Mouse (Mus musculus) midbrain, embryonic 13.5 days (tissue): Measurements from ENCODE around the gene Fam129b. TPM values are rescaled to one million over a fixed set of nuclear protein-coding genes. Genes with fewer than 3 reads are reported as not detected.
"Not testable (repeated sequence)": the region's sequence is repeated elsewhere in the genome, so short reads cannot be mapped to it uniquely, and the experiment has no call there.

Source experiments
- ATAC-seq: fragments of 200-750 bp; cut with Nextera tagmentation; 2 replicates; pipeline ENCODE4 v1.8.0; 2017; ENCODE audit warnings: mild to moderate bottlenecking, moderate TSS enrichment, moderate library complexity
- H3K27ac ChIP-seq: fragments of 300-500 bp; sonication (generic); 2 replicates; pipeline ENCODE4 v1.5.1; 2015; ENCODE audit warnings: inconsistent platforms, mild to moderate bottlenecking, moderate library complexity
- H3K27me3 ChIP-seq: fragments of 300-500 bp; sonication (generic); 2 replicates; pipeline ENCODE4 v1.6.1; 2015; ENCODE audit warnings: mild to moderate bottlenecking, inconsistent platforms
- H3K36me3 ChIP-seq: fragments of 300-500 bp; sonication (generic); 2 replicates; pipeline ENCODE4 v1.6.1; 2015; ENCODE audit warnings: mild to moderate bottlenecking, inconsistent platforms
- H3K4me1 ChIP-seq: fragments of 300-500 bp; sonication (generic); replicated peaks from 2 replicates; pipeline ENCODE4 v1.6.1; 2015; ENCODE audit warnings: inconsistent platforms
- H3K4me2 ChIP-seq: fragments of 300-500 bp; sonication (generic); replicated peaks from 2 replicates; pipeline ENCODE4 v1.6.1; 2015; ENCODE audit warnings: moderate library complexity, mild to moderate bottlenecking, inconsistent platforms
- H3K4me3 ChIP-seq: fragments of 300-500 bp; sonication (generic); replicated peaks from 2 replicates; pipeline ENCODE4 v1.5.1; 2015; ENCODE audit warnings: mild to moderate bottlenecking, inconsistent platforms
- H3K9ac ChIP-seq: fragments of 300-500 bp; sonication (generic); replicated peaks from 2 replicates; pipeline ENCODE4 v1.6.1; 2015; ENCODE audit warnings: mild to moderate bottlenecking, inconsistent platforms
- H3K9me3 ChIP-seq: fragments of 300-500 bp; sonication (generic); 2 replicates; pipeline ENCODE4 v1.6.1; 2016; ENCODE audit warnings: mild to moderate bottlenecking, inconsistent platforms
- WGBS: fragments of 180-500 bp; shearing (Covaris S2); methylation state at CpG from one replicate; pipeline ENCODE4 v1.1.7; 2015; 5-methylcytosine and 5-hydroxymethylcytosine counted together
- polyA plus RNA-seq: library from polyadenylated mRNA; unstranded; fragments of >200 nt; fragmentation: Nextera tagmentation; extraction: Ambion mirVana; gene quantifications from 2 replicates; pipeline ENCODE4 v1.2.1, GENCODE M21; 2015

The Fam129b gene
- polyA plus RNA-seq, 1 experiment from 2014 or later = 27.5 TPM

DNA sequence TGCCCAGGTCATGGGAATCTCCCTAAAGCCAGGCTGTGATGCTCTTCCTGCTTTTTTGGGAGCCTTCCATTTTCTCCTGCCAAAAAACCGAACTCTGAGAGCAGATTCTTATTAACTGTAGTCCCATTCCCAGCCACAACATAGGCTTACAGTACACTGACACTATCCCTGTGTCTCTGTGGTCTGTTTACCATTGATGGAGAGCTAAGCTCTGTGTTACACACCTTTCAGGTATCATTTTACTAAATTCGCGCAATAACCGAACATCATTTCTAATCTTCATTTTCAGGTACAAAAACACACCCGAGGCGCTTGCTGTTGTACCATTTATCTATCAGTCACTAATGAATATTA is 28.5 kb upstream of the Fam129b start:
- Histone ChIP-seq H3K4me3 (peak overlapping the region; percentile 90), H3K9me3 (no peaks in the 10 kb centered on the region), H3K4me1 (peaks cover 25% of the 10 kb centered on the region), H3K36me3 (0 out of 2 replicates have a peak, but pooled peaks cover 4% of the 10 kb centered on the region), H3K27me3 (peaks cover 17% of the 10 kb centered on the region; the same call in 1 of the 2 replicates), H3K27ac (no peak overlapping the region), H3K9ac (peak overlapping the region; percentile 33; the same call in 1 of the 2 replicates), H3K4me2 (peak overlapping the region; percentile 46)
- no peak for ATAC-seq
- 53% methylated on average over 6 of the region's 6 CpGs for WGBS

DNA sequence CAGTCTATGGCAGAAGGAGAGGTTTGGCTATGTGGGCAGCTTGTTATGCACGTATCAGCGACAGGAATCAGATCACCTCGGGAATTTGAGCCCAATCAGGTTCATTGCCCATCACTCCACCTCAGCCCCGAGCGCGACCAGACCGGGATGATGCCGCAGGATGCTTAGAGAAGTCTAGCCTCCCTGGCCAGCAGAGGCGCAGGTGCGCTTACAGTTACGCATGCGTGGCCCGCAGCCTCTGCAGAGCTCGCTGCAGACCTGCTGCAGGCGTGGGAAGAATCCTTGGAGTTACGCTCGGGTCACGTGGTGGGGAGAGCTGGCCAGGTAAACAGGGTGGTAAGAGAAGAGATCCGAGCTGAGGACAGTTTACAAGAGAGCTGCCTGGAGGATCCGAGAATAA is 23.8 kb upstream of the Fam129b start:
- Histone ChIP-seq H3K27ac (no peak overlapping the region), H3K4me1 (peaks cover 10% of the 10 kb centered on the region), H3K9ac (peak overlapping the region; percentile 40; the same call in 1 of the 2 replicates), H3K36me3 (no peaks in the 10 kb centered on the region), H3K27me3 (peaks cover 25% of the 10 kb centered on the region; the same call in 1 of the 2 replicates), H3K9me3 (no peaks in the 10 kb centered on the region), H3K4me3 (peak overlapping the region; percentile 8; the same call in 1 of the 2 replicates), H3K4me2 (peak overlapping the region; percentile 38)
- ATAC-seq = peak; percentile 44; the same call in 1 of the 2 replicates
- WGBS = 2% methylated on average over 20 of the region's 20 CpGs

DNA sequence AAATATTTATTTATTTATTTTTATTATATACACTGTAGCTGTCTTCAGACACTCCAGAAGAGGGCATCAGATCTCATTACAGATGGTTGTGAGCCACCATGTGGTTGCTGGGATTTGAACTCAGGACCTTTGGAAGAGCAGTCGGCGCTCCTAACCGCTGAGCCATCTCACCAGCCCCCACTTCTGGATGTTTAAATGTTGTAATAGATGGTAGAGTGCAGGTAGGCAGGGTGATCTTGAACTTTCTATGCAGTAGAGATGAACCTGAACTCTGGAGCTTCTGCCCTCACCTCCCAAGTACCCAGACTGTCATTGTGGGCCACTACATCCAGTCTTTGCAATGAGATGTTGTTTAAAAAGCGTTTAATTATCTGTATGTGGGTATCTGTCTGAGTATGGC is 22.2 kb upstream of the Fam129b start:
- WGBS = 70% methylated on average over 4 of the region's 4 CpGs

DNA sequence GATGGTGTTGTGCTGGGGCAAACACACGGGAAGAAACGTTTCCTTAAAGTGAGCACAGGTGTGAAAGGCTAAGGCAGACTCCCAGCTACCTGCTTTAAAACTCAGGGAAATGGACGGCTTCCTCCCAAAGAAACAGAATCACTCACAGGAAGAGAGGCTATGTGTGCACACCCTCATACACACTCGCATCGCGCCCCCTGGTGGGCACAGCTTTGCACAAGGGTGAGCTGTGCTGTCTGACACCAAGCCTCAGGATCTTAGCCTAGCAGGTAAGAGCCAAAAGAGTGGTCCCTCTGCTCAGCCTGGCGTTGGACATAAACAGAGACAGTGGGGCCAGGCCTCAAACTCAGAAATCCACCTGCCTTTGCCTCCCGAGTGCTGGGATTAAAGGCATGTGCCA is 21.7 kb upstream of the Fam129b start:
- H3K9ac ChIP-seq = no peak overlapping the region
- no peak overlapping the region for H3K4me2 ChIP-seq
- 8% methylated on average over 8 of the region's 8 CpGs for WGBS
- H3K27me3 ChIP-seq = peaks cover 25% of the 10 kb centered on the region; the same call in 1 of the 2 replicates
- peak; percentile 68 for ATAC-seq
- no peaks in the 10 kb centered on the region for H3K9me3 ChIP-seq
- H3K36me3 ChIP-seq = no peaks in the 10 kb centered on the region
- H3K4me1 ChIP-seq = peaks cover 7% of the 10 kb centered on the region
- no peak overlapping the region for H3K27ac ChIP-seq
- H3K4me3 ChIP-seq = no peak overlapping the region

More for the DNA sequence above, 22.2 kb upstream of the Fam129b start:
- H3K27me3 ChIP-seq = peaks cover 25% of the 10 kb centered on the region; the same call in 1 of the 2 replicates
- not testable (repeated sequence) for H3K27ac ChIP-seq, H3K4me1 ChIP-seq, ATAC-seq, H3K9ac ChIP-seq, H3K36me3 ChIP-seq, H3K4me3 ChIP-seq, H3K9me3 ChIP-seq, H3K4me2 ChIP-seq

DNA sequence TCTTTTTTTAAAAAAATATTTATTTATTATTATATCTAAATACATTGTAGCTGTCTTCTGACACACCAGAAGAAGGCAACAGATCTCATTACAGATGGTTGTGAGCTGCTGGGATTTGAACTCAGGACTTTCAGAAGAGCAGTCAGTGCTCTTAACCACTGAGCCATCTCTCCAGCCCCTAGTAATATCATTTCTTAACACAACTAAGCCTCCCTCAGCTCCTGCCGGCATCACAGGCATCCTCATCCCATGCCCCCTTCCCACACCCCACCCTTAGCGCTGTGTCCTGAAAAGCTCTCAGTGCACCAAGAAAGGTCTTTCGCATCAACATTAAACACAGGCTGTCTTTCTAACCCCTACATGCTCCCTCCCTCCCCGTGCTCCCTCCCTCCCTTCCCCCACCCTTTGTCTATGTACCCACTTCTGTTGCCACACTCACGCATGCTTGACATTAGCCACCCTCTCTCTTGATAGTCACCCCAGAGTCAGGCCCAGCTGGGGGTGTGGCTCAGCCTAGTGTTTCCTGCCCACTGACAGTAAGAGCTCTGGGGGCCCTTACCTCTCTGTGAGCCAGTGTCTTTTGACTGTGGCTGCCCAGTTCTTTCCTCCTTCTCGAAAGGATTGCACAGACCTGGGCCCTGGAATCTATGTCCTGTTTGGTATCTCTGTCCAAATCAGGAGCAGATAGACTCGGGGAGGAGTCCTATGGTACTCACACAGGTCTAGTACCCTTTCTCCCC is 20.7 kb upstream of the Fam129b start:
- no peak for ATAC-seq
- Histone ChIP-seq H3K9me3 (no peaks in the 10 kb centered on the region), H3K27me3 (peaks cover 25% of the 10 kb centered on the region; the same call in 1 of the 2 replicates), H3K9ac (no peak overlapping the region), H3K27ac (no peak overlapping the region), H3K4me3 (no peak overlapping the region), H3K4me1 (peaks cover 7% of the 10 kb centered on the region), H3K36me3 (no peaks in the 10 kb centered on the region), H3K4me2 (no peak overlapping the region)
- 78% methylated on average over 7 of the region's 7 CpGs for WGBS

DNA sequence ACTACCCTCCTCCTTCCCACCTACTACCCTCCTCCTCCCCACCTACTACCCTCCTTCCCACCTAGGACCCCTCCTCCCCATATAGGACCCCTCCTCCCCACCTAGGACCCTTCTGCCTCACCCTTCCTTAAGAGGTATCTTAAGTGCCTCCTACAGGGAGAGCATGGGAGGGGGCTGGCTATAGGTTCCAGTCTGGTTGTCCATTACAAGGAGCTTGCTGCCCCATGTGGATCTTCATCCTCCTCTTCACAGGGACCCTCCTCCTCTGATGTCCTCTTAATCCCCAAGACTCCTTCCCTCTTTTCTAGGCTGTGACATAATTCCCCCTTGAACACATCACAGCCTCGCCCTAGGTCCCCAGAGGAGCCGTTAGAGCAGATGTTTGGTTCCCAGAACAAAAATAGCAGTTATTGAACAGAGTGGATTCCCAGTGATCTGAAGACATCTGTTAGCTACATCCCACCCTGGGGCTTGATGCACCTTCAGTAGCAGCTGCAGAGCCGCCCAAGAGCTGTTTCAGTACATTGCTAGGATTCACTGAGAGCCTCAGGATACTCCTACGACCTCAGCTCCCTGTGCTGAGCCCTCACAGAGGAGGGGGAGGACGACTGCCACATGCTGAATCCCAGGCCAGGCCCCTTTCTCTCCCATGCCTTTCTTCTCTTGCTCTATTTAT is 20.0 kb upstream of the Fam129b start:
- Histone ChIP-seq H3K4me1 (peaks cover 7% of the 10 kb centered on the region), H3K4me3 (no peak overlapping the region), H3K4me2 (no peak overlapping the region), H3K27me3 (peaks cover 24% of the 10 kb centered on the region; the same call in 1 of the 2 replicates), H3K9me3 (no peaks in the 10 kb centered on the region), H3K36me3 (no peaks in the 10 kb centered on the region), H3K27ac (no peak overlapping the region), H3K9ac (no peak overlapping the region; the same call in 1 of the 2 replicates)
- WGBS = 43% methylated on average over 5 of the region's 5 CpGs
- no peak for ATAC-seq

DNA sequence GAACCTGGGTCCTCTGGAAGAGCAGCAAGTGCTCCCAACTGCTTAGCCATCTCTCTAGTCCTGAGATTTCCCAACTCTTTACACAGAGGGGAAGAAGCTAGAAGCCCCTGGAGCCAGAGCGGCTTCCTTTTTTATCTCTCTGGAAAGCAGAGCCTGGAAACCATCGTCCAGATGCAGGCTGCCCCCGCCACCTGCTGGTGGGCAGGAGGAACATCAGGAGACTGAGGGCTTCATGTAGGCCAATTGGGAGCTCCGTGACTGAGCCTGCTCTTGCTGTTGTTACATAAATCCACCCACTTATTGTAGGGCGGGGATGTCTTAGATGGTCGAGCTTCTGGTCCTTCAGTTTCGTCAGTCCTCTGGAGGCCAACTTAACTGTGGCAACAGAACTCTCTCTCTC is 18.3 kb upstream of the Fam129b start:
- WGBS = 2% methylated on average over 7 of the region's 7 CpGs
- Histone ChIP-seq H3K4me2 (no peak overlapping the region), H3K4me3 (no peak overlapping the region)

DNA sequence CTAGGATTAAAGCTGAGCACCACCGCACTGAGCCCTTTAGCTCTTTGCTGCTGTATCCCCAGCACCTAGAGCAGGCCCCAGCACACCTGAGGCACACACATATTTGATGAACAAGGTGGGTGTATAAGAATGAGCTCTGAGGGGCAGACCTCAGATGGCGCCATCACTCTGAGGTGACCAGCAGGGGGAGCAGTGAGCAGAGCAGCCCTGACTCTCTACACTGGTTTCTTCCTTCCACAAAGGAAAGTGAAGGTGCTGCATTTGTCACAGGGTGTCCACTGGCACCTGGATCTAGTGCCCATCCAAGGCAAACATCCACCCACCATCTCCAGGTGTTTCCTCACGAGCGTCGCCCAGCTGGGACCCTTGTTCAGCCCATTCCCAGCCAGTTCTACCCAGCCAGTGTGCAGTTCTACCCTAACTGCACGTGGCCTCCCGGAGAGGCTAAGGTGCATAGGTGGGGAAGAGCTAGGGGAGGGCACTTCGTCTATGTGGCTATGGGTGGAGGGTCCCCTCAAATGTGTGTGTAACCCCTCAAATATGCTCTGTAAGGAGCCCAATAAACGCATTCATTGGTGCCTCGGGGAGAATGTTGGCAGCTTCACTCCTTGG is 16.8 kb upstream of the Fam129b start:
- Histone ChIP-seq H3K27me3 (no peaks in the 10 kb centered on the region), H3K36me3 (no peaks in the 10 kb centered on the region), H3K9me3 (no peaks in the 10 kb centered on the region), H3K4me3 (no peak overlapping the region), H3K4me1 (no peaks in the 10 kb centered on the region), H3K4me2 (no peak overlapping the region), H3K9ac (no peak overlapping the region), H3K27ac (no peak overlapping the region)
- ATAC-seq = peak; percentile 68
- WGBS = 44% methylated on average over 10 of the region's 10 CpGs

More for the DNA sequence above, 18.3 kb upstream of the Fam129b start:
- Histone ChIP-seq H3K36me3 (no peaks in the 10 kb centered on the region), H3K9ac (no peak overlapping the region), H3K27me3 (peaks cover 7% of the 10 kb centered on the region; the same call in 1 of the 2 replicates), H3K4me1 (no peaks in the 10 kb centered on the region), H3K9me3 (no peaks in the 10 kb centered on the region), H3K27ac (no peak overlapping the region)
- ATAC-seq = peak; percentile 51

DNA sequence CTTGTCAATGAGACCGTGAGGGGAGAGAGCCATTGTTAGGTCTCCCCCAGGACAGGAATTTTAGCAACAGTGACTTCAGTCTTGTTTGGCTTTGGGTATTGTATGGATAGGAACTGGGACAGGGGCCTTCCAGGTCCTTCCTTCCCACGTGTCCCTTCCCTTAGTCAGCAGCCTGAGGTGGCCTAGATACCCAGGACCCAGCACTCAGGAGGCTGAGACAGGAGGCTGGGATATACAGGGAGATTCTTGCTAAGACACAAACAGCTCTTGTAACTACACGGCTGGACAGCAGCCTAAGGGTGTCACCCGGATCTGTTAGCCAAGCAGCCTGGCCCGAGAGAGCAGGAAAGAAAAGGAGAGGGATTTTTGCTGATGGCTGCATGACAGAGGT is 16.3 kb upstream of the Fam129b start:
- Histone ChIP-seq H3K4me1 (no peaks in the 10 kb centered on the region), H3K9me3 (no peaks in the 10 kb centered on the region), H3K9ac (no peak overlapping the region), H3K4me3 (no peak overlapping the region), H3K36me3 (no peaks in the 10 kb centered on the region), H3K27ac (no peak overlapping the region), H3K4me2 (no peak overlapping the region), H3K27me3 (no peaks in the 10 kb centered on the region)
- WGBS = 83% methylated on average over 5 of the region's 5 CpGs
- ATAC-seq = no peak

DNA sequence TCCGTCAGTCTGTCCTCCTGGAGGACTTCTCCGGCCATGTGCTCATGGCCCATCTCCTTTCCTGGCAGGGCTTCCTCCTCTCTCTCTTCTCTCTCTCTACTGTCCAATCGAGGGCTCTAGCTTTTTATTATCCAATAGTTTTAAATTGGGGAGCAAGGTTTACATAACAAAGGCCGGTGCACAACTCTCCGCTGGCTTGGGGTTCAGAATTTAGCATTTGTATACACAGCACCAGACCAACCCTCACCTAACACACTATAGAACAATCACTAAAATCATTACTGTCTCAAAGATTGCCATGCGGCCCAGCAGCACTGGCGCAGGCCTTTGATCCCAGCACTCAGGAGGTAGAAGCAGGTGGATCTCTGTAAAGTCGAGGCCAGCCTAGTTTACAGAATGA is 15.1 kb upstream of the Fam129b start:
- no peaks in the 10 kb centered on the region for H3K27me3 ChIP-seq
- no peak overlapping the region for H3K4me3 ChIP-seq
- H3K27ac ChIP-seq = no peak overlapping the region
- H3K36me3 ChIP-seq = no peaks in the 10 kb centered on the region
- ATAC-seq = no peak
- no peak overlapping the region for H3K9ac ChIP-seq
- no peaks in the 10 kb centered on the region for H3K4me1 ChIP-seq
- no peaks in the 10 kb centered on the region for H3K9me3 ChIP-seq
- H3K4me2 ChIP-seq = no peak overlapping the region
- whole genome bisulfite sequencing = 80% methylated on average over 8 of the region's 8 CpGs

DNA sequence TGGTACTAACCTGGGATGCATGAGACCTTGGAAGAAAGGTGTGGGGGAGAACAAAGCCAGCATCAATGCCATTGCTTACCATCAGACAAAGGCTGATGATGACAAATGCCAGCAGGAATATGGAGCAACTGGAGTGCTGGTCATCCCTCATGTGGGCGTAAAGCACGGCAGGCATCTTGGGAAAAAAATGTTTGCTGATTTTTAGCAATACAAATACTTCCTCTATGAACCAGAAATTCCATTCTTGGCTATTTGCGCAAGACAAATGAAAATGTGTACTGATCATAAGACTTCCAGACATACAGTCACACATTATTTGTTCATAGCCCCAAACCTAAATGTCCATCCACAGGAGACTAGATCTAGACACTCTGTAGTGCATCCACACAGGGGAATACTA is 12.6 kb upstream of the Fam129b start:
- no peaks in the 10 kb centered on the region for H3K4me1 ChIP-seq
- ATAC-seq = no peak
- no peaks in the 10 kb centered on the region for H3K9me3 ChIP-seq
- WGBS = 95% methylated on average over 3 of the region's 3 CpGs
- H3K4me2 ChIP-seq = no peak overlapping the region
- H3K27me3 ChIP-seq = no peaks in the 10 kb centered on the region
- H3K4me3 ChIP-seq = no peak overlapping the region
- no peaks in the 10 kb centered on the region for H3K36me3 ChIP-seq
- H3K9ac ChIP-seq = no peak overlapping the region
- H3K27ac ChIP-seq = no peak overlapping the region

DNA sequence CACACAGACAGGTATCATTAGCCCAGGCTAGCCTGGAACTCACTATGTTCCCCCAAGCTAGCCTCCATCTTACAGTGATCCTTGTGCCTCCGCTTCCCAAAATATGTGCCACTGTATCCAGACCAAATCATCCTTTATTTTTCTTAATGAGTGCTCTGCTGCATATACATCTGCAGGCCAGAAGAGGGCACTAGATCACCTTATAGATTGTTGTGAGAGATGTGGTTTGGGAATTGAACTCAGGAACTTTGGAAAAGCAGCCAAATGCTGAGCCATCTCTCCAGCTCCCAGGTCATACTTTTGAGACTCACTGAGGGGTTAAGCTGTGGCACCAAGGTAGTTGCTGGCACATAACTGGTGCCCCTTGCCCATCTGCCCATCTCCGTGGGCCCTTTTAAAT is 11.2 kb upstream of the Fam129b start:
- H3K4me3 ChIP-seq = no peak overlapping the region
- no peak overlapping the region for H3K4me2 ChIP-seq
- no peaks in the 10 kb centered on the region for H3K27me3 ChIP-seq
- WGBS = 66% methylated on average over 2 of the region's 2 CpGs
- H3K9me3 ChIP-seq = no peaks in the 10 kb centered on the region
- no peaks in the 10 kb centered on the region for H3K36me3 ChIP-seq
- H3K9ac ChIP-seq = no peak overlapping the region
- ATAC-seq = no peak
- no peak overlapping the region for H3K27ac ChIP-seq
- no peaks in the 10 kb centered on the region for H3K4me1 ChIP-seq
